29 mouse cellular contexts compared by ENCODE assay signal in the genomic region with DNA sequence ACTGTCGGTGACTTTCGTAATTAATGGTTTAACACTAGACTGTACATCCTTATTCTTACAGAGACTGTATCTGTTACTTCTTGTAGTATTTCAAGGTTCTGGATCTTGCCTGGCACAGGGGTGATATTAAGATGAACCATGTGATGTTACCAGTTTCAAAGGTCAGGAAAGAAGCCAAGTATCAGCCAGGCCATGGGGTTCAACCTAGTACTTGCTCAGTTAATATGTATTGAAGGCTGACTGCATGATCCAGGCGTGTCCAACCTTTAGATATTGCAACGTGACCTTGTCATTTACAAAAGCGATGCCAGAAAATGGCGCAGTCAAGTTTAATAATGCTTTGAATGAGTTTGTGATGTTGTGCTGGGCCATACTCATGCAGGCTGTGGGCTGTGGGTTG. TPM values are rescaled to one million over a fixed set of nuclear protein-coding genes. Genes with fewer than 3 reads are reported as not detected.
A peak's percentile ranks its signal among the peaks of the same experiment; 100 is the strongest.
DNase-seq lines count a peak whose midpoint lies in the region; ATAC-seq and TF ChIP-seq lines count a peak whose summit lies in the region.
"Had no signal": no experiment of that assay in that cellular context is flagged by ENCODE, and none has a peak within 500 bp of the region (broad histone marks: within the 10 kb centered on the region; RNA-seq: fewer than 3 reads in every experiment).

No protein-coding gene starts in this region.

- ATAC-seq in embryonic facial prominence, embryonic 13.5 days (ENCODE audit: insufficient number of reproducible peaks, insufficient read depth, low FRiP score, low TSS enrichment, low read depth) = no peak
- ATAC-seq in kidney, embryonic 15.5 days (replicated peaks; ENCODE audit: low FRiP score) = no peak
- 0 out of 2 replicates have a peak, but pooled peaks have one; percentile 27 for ATAC-seq in kidney, postnatal 0 days (replicated peaks; ENCODE audit: low FRiP score, low read depth)
- no peak for ATAC-seq in limb, embryonic 15.5 days (ENCODE audit: insufficient number of reproducible peaks, low FRiP score, low TSS enrichment, low read depth)
- ATAC-seq: activated CD4-positive, CD25-positive, alpha-beta regulatory T cell, adult 4 months; forebrain, embryonic 14.5 days; hindbrain, postnatal 0 days; intestine, embryonic 16.5 days had no signal

- TF ChIP-seq CTCF in kidney, adult 2 months (conservative IDR thresholded peaks at IDR 0.05; ENCODE audit: insufficient read depth, insufficient read length, low read depth, low read length) = no peak
- no peak for TF ChIP-seq CTCF in kidney, postnatal 0 days (IDR thresholded peaks at IDR 0.05; ENCODE audit: low read depth)

- H3K9me3 ChIP-seq in embryonic facial prominence, embryonic 13.5 days = no peaks in the 10 kb centered on the region
- H3K9me3 ChIP-seq in embryonic facial prominence, embryonic 10.5 days = no peaks in the 10 kb centered on the region
- H3K9me3 ChIP-seq in kidney, embryonic 15.5 days (replicated peaks) = no peaks in the 10 kb centered on the region
- no peaks in the 10 kb centered on the region for H3K9me3 ChIP-seq in kidney, postnatal 0 days (replicated peaks; ENCODE audit: low read length)
- no peaks in the 10 kb centered on the region for H3K9me3 ChIP-seq in limb, embryonic 15.5 days
- H3K9me3 ChIP-seq: hindbrain, embryonic 12.5 days; limb, embryonic 12.5 days; liver, embryonic 13.5 days had no signal

- no peak overlapping the region for H3K4me3 ChIP-seq in embryonic facial prominence, embryonic 13.5 days
- H3K4me3 ChIP-seq in embryonic facial prominence, embryonic 10.5 days = no peak overlapping the region
- H3K4me3 ChIP-seq in kidney, adult 2 months (ENCODE audit: insufficient read depth, low read depth, low read length) = no peak overlapping the region
- H3K4me3 ChIP-seq in kidney, embryonic 15.5 days (replicated peaks) = no peak overlapping the region
- H3K4me3 ChIP-seq in kidney, postnatal 0 days (replicated peaks; ENCODE audit: low read depth, low read length) = no peak overlapping the region
- H3K4me3 ChIP-seq in limb, embryonic 15.5 days = no peak overlapping the region
- H3K4me3 ChIP-seq: hindbrain, embryonic 12.5 days; limb, embryonic 12.5 days; liver, embryonic 13.5 days had no signal

- TF ChIP-seq POLR2A in kidney, adult 2 months (IDR thresholded peaks at IDR 0.05; ENCODE audit: low read depth, low read length) = no peak

- no peak for DNase-seq in embryonic facial prominence, embryonic 10.5 days (ENCODE audit: low spot score)
- peak; percentile 90 for DNase-seq in kidney, adult 2 months
- DNase-seq in kidney, postnatal 0 days (ENCODE audit: low spot score) = no peak
- no peak for DNase-seq in lung, postnatal 10 days
- DNase-seq: adrenal gland, adult 2 months; adrenal gland, postnatal 36 days; cerebellum, adult 18-20 months; cerebellum, postnatal 10 days; gastrocnemius, postnatal 25 days; heart, adult 18-20 months; heart, postnatal 36 days; liver, embryonic 13.5 days; lung, adult 2 months; lung, postnatal 14 days; midbrain, embryonic 14.5 days; right cerebral cortex, postnatal 25 days; spleen, adult 18-20 months; thymus, postnatal 14 days had no signal

- H3K4me2 ChIP-seq in embryonic facial prominence, embryonic 13.5 days = no peak overlapping the region
- H3K4me2 ChIP-seq in kidney, embryonic 15.5 days = no peak overlapping the region
- H3K4me2 ChIP-seq in kidney, postnatal 0 days (ENCODE audit: low read length) = no peak overlapping the region
- no peak overlapping the region for H3K4me2 ChIP-seq in limb, embryonic 15.5 days
- H3K4me2 ChIP-seq: heart, embryonic 11.5 days; hindbrain, embryonic 12.5 days; limb, embryonic 12.5 days; liver, embryonic 13.5 days had no signal

- 90% methylated on average over 6 of the region's 6 CpGs for WGBS in embryonic facial prominence, embryonic 13.5 days
- WGBS in embryonic facial prominence, embryonic 10.5 days = 93% methylated on average over 6 of the region's 6 CpGs
- 73% methylated on average over 6 of the region's 6 CpGs for WGBS in kidney, adult 2 months
- WGBS in kidney, embryonic 15.5 days = 92% methylated on average over 6 of the region's 6 CpGs
- WGBS in kidney, postnatal 0 days = 90% methylated on average over 6 of the region's 6 CpGs
- WGBS in limb, embryonic 15.5 days = 84% methylated on average over 6 of the region's 6 CpGs

- no peak overlapping the region for H3K9ac ChIP-seq in embryonic facial prominence, embryonic 13.5 days
- H3K9ac ChIP-seq in kidney, embryonic 15.5 days = no peak overlapping the region
- H3K9ac ChIP-seq in kidney, postnatal 0 days (ENCODE audit: low read depth, low read length) = no peak overlapping the region
- no peak overlapping the region for H3K9ac ChIP-seq in limb, embryonic 15.5 days
- H3K9ac ChIP-seq: hindbrain, embryonic 12.5 days; limb, embryonic 12.5 days; liver, embryonic 13.5 days had no signal

- no peaks in the 10 kb centered on the region for H3K27me3 ChIP-seq in embryonic facial prominence, embryonic 13.5 days
- H3K27me3 ChIP-seq in embryonic facial prominence, embryonic 10.5 days (replicated peaks; ENCODE audit: low read depth, poor library complexity, severe bottlenecking) = no peaks in the 10 kb centered on the region
- no peaks in the 10 kb centered on the region for H3K27me3 ChIP-seq in kidney, adult 2 months (replicated peaks; ENCODE audit: control insufficient read depth, insufficient read depth, low read length)
- no peaks in the 10 kb centered on the region for H3K27me3 ChIP-seq in kidney, embryonic 15.5 days
- H3K27me3 ChIP-seq in kidney, postnatal 0 days (ENCODE audit: insufficient read depth, low read length) = no peaks in the 10 kb centered on the region
- H3K27me3 ChIP-seq in limb, embryonic 15.5 days = no peaks in the 10 kb centered on the region
- H3K27me3 ChIP-seq: CH12.LX; hindbrain, embryonic 12.5 days; limb, embryonic 12.5 days; liver, embryonic 13.5 days had no signal

- peak overlapping the region; percentile 95; the same call in 1 of the 2 replicates for H3K27ac ChIP-seq in embryonic facial prominence, embryonic 13.5 days
- H3K27ac ChIP-seq in embryonic facial prominence, embryonic 10.5 days (replicated peaks) = no peak overlapping the region
- peak overlapping the region; percentile 75; the same call in 1 of the 2 replicates for H3K27ac ChIP-seq in kidney, adult 2 months (ENCODE audit: insufficient read depth, low read depth, low read length)
- H3K27ac ChIP-seq in kidney, embryonic 15.5 days = no peak overlapping the region
- no peak overlapping the region for H3K27ac ChIP-seq in kidney, postnatal 0 days
- H3K27ac ChIP-seq in limb, embryonic 15.5 days = peak overlapping the region; percentile 33; the same call in 1 of the 2 replicates
- H3K27ac ChIP-seq: hindbrain, embryonic 12.5 days; hindbrain, postnatal 0 days; liver, embryonic 13.5 days had no signal

- peaks cover 95% of the 10 kb centered on the region for H3K4me1 ChIP-seq in embryonic facial prominence, embryonic 13.5 days
- H3K4me1 ChIP-seq in embryonic facial prominence, embryonic 10.5 days = peaks cover 100% of the 10 kb centered on the region
- H3K4me1 ChIP-seq in kidney, adult 2 months (ENCODE audit: control insufficient read depth, insufficient read depth, low read length) = peaks cover 23% of the 10 kb centered on the region
- H3K4me1 ChIP-seq in kidney, embryonic 15.5 days = peaks cover 53% of the 10 kb centered on the region
- peaks cover 32% of the 10 kb centered on the region for H3K4me1 ChIP-seq in kidney, postnatal 0 days (replicated peaks; ENCODE audit: insufficient read depth, low read length)
- peaks cover 87% of the 10 kb centered on the region for H3K4me1 ChIP-seq in limb, embryonic 15.5 days

- H3K36me3 ChIP-seq in embryonic facial prominence, embryonic 13.5 days = no peaks in the 10 kb centered on the region; the same call in 1 of the 2 replicates
- H3K36me3 ChIP-seq in embryonic facial prominence, embryonic 10.5 days (replicated peaks) = 0 out of 2 replicates have a peak, but pooled peaks cover 4% of the 10 kb centered on the region
- no peaks in the 10 kb centered on the region for H3K36me3 ChIP-seq in kidney, adult 2 months (ENCODE audit: control insufficient read depth, insufficient read depth, low read length)
- no peaks in the 10 kb centered on the region for H3K36me3 ChIP-seq in kidney, embryonic 15.5 days
- H3K36me3 ChIP-seq in kidney, postnatal 0 days (ENCODE audit: insufficient read depth, low read length) = no peaks in the 10 kb centered on the region
- no peaks in the 10 kb centered on the region for H3K36me3 ChIP-seq in limb, embryonic 15.5 days
- H3K36me3 ChIP-seq: hindbrain, embryonic 12.5 days; liver, embryonic 13.5 days had no signal

RNA-seq across cellular contexts. Expression of gene Igsf3, which starts 15.1 kb away (rescaled TPM):
- 95.5 and 104 TPM in 2 replicates for polyA plus RNA-seq in embryonic facial prominence, embryonic 13.5 days (2015; fragmentation: Nextera tagmentation; extraction: Ambion mirVana)
- 52.1 and 59.2 TPM in 2 replicates for polyA plus RNA-seq in embryonic facial prominence, embryonic 10.5 days (2016; fragmentation: Nextera tagmentation; extraction: Ambion mirVana)
- 2.6 and 2.9 TPM in 2 replicates for polyA plus RNA-seq in kidney, adult 2 months (2012; rRNA removed)
- 24.3 and 25.4 TPM in 2 replicates for polyA plus RNA-seq in kidney, embryonic 15.5 days (2015; fragmentation: Nextera tagmentation; extraction: Ambion mirVana)
- polyA plus RNA-seq in kidney, postnatal 0 days (2015; fragmentation: Nextera tagmentation; extraction: Ambion mirVana) = 15.3 and 16.9 TPM in 2 replicates
- 52.6 and 54.8 TPM in 2 replicates for polyA plus RNA-seq in limb, embryonic 15.5 days (2015; fragmentation: Nextera tagmentation; extraction: Ambion mirVana)

Comparison
In these comparisons a context has a peak if more than half of its experiments do, and no peak if none do; other contexts are left out.
1. H3K27ac ChIP-seq: peak in embryonic facial prominence, embryonic 13.5 days (single experiment), kidney, adult 2 months (single experiment) and limb, embryonic 15.5 days (single experiment); none in embryonic facial prominence, embryonic 10.5 days (single experiment), kidney, embryonic 15.5 days (single experiment) and kidney, postnatal 0 days (single experiment).